ENCODE assay signal across 8 mouse cellular contexts in genomic region chr16:94371301-94371931, GRCm38 (mm10). TPM values are rescaled to one million over a fixed set of nuclear protein-coding genes. Genes with fewer than 3 reads are reported as not detected.
DNase-seq lines count a peak whose midpoint lies in the region; ATAC-seq and TF ChIP-seq lines count a peak whose summit lies in the region.

Pigp (minus strand) TSS chr16:94371842.

- no peaks in the 10 kb centered on the region for H3K27me3 ChIP-seq in C2C12 (ENCODE audit: control insufficient read depth, insufficient read depth, insufficient read length)
- no peaks in the 10 kb centered on the region for H3K27me3 ChIP-seq in embryonic facial prominence, embryonic 11.5 days (ENCODE audit: control insufficient read depth, insufficient read depth, low read length)
- H3K27me3 ChIP-seq in liver, embryonic 11.5 days (replicated peaks; ENCODE audit: control insufficient read depth, insufficient read depth, low read length), result no peaks in the 10 kb centered on the region

- no peaks in the 10 kb centered on the region for H3K9me3 ChIP-seq in embryonic facial prominence, embryonic 11.5 days (replicated peaks; ENCODE audit: control insufficient read depth, low read length)
- no peaks in the 10 kb centered on the region for H3K9me3 ChIP-seq in liver, embryonic 11.5 days (ENCODE audit: control insufficient read depth, low read length)

- peak within 1 kb of the TSS; percentile 85 for H3ac ChIP-seq in C2C12 (ENCODE audit: control insufficient read depth, insufficient read length, low read depth)

- H3K79me2 ChIP-seq in C2C12 (ENCODE audit: control insufficient read depth, insufficient read depth), result peaks cover 58% of the 10 kb centered on the region

- peak within 1 kb of the TSS; percentile 71 for H3K4me3 ChIP-seq in C2C12 (ENCODE audit: insufficient read depth, poor library complexity, severe bottlenecking)
- peak within 1 kb of the TSS; percentile 95 for H3K4me3 ChIP-seq in embryonic facial prominence, embryonic 11.5 days (ENCODE audit: low read depth, low read length)
- peak within 1 kb of the TSS; percentile 91 for H3K4me3 ChIP-seq in liver, embryonic 11.5 days (ENCODE audit: low read depth, low read length)

- 0 out of 2 replicates have a peak, but pooled peaks cover 2% of the 10 kb centered on the region for H3K4me1 ChIP-seq in embryonic facial prominence, embryonic 11.5 days (ENCODE audit: control insufficient read depth, insufficient read depth, low read length)
- peaks cover 11% of the 10 kb centered on the region for H3K4me1 ChIP-seq in liver, embryonic 11.5 days (replicated peaks; ENCODE audit: control insufficient read depth, insufficient read depth, low read length)

- DNase-seq in embryonic facial prominence, embryonic 11.5 days (ENCODE audit: low spot score), result peak; percentile 83
- DNase-seq in heart, adult 8-10 months (ENCODE audit: low spot score), result peak; percentile 39
- peak; percentile 69 for DNase-seq in kidney, adult 9 months
- peak; percentile 75 for DNase-seq in liver, embryonic 11.5 days (ENCODE audit: low spot score)
- peak; percentile 86 for DNase-seq in naive thymus-derived CD4-positive, alpha-beta T cell, adult 2 months (ENCODE audit: low read depth)
- DNase-seq in urinary bladder, postnatal 36 days (ENCODE audit: low spot score in 2 of 2), result peak; percentile 36 to 59

- peak within 1 kb of the TSS; percentile 96 for H3K27ac ChIP-seq in embryonic facial prominence, embryonic 11.5 days (replicated peaks; ENCODE audit: low read depth, low read length)
- H3K27ac ChIP-seq in liver, embryonic 11.5 days (ENCODE audit: low read depth, low read length), result peak within 1 kb of the TSS; percentile 90

- peak within 1 kb of the TSS; percentile 97 for H3K9ac ChIP-seq in embryonic facial prominence, embryonic 11.5 days (replicated peaks; ENCODE audit: low read length)
- H3K9ac ChIP-seq in liver, embryonic 11.5 days (ENCODE audit: low read depth, low read length), result peak within 1 kb of the TSS; percentile 95

- TF ChIP-seq CTCF in C2C12 (IDR thresholded peaks at IDR 0.05; ENCODE audit: control insufficient read depth, insufficient read depth, insufficient read length), result no peak

- H3K4me2 ChIP-seq in embryonic facial prominence, embryonic 11.5 days (ENCODE audit: low read depth, low read length), result peak within 1 kb of the TSS; percentile 57
- peak within 1 kb of the TSS; percentile 83 for H3K4me2 ChIP-seq in liver, embryonic 11.5 days

- H3K79me3 ChIP-seq in C2C12 (ENCODE audit: low read depth), result peaks cover 47% of the 10 kb centered on the region

- H3K36me3 ChIP-seq in C2C12 (ENCODE audit: control insufficient read depth, insufficient read depth), result no peaks in the 10 kb centered on the region
- H3K36me3 ChIP-seq in embryonic facial prominence, embryonic 11.5 days (replicated peaks; ENCODE audit: control insufficient read depth, insufficient read depth, low read depth, low read length), result no peaks in the 10 kb centered on the region
- H3K36me3 ChIP-seq in liver, embryonic 11.5 days (ENCODE audit: control insufficient read depth, insufficient read depth, low read length), result no peaks in the 10 kb centered on the region; the same call in 1 of the 2 replicates

- WGBS in embryonic facial prominence, embryonic 11.5 days, result 0% methylated on average over 39 of the region's 43 CpGs
- WGBS in liver, embryonic 11.5 days, result under 1% methylated on average over 37 of the region's 43 CpGs

- peak; percentile 38 for ATAC-seq in activated CD4-positive, CD25-positive, alpha-beta regulatory T cell, adult 4 months
- peak; percentile 81 for ATAC-seq in embryonic facial prominence, embryonic 11.5 days (replicated peaks; ENCODE audit: insufficient number of reproducible peaks, low FRiP score, low TSS enrichment, low read depth)
- ATAC-seq in liver, embryonic 11.5 days (replicated peaks; ENCODE audit: low FRiP score), result peak; percentile 79

TF ChIP-seq in C2C12, 6 proteins besides CTCF, POLR2A, EP300 and RAD21:
- no peak for TF ChIP-seq MYOD1 (IDR thresholded peaks at IDR 0.05; ENCODE audit: control insufficient read depth, insufficient read length, low read depth)
- no peak for TF ChIP-seq MAX (IDR thresholded peaks at IDR 0.05)
- no peak for TF ChIP-seq FOSL1 (IDR thresholded peaks at IDR 0.05; ENCODE audit: insufficient read depth, low read length, poor library complexity, severe bottlenecking)
- TF ChIP-seq USF1 (IDR thresholded peaks at IDR 0.05; ENCODE audit: low read depth), result no peak
- TF ChIP-seq MYOG (IDR thresholded peaks at IDR 0.05; ENCODE audit: control insufficient read depth, extremely low read depth, insufficient read length), result no peak
- no peak for TF ChIP-seq CEBPB (IDR thresholded peaks at IDR 0.05; ENCODE audit: low read depth)

RNA-seq across cellular contexts. Expression of gene Pigp, which starts in this region (rescaled TPM):
- polyA plus RNA-seq in C2C12 (2012; fragmentation: generic; extraction: Trizol), result 32.9 TPM
- 10 to 100 TPM; 57.2 to 72.6 TPM for polyA plus RNA-seq in activated CD4-positive, CD25-positive, alpha-beta regulatory T cell, adult 4 months (2017; shearing (Covaris generic))
- polyA plus RNA-seq in embryonic facial prominence, embryonic 11.5 days (2014; fragmentation: Nextera tagmentation; extraction: Ambion mirVana), result 77.5 and 79.1 TPM in 2 replicates
- total RNA-seq in heart, adult 8-10 months (2022), result 100 to 1,000 TPM; 130 to 147 (median 134) TPM
- polyA plus RNA-seq in liver, embryonic 11.5 days (2014; fragmentation: Nextera tagmentation; extraction: Ambion mirVana), result 90.4 and 91.6 TPM in 2 replicates

Comparison
In these comparisons a context has a peak if more than half of its experiments do, and no peak if none do; other contexts are left out.
1. Peak in every context shown above with its lines: DNase-seq, ATAC-seq, H3K4me3 ChIP-seq and H3K27ac ChIP-seq.